Mouse (Mus musculus) E14TG2a.4 (cell line): ENCODE results near the gene Nek11.
A peak's percentile ranks its signal among the peaks of the same experiment; 100 is the strongest.

Source experiments
- H3K27me3 ChIP-seq: 2 replicates; pipeline ENCODE4 v1.6.1; 2014; ENCODE audit warnings: low read length, control low read depth; ENCODE audit not compliant: insufficient read depth
- H3K36me3 ChIP-seq: 2 replicates; pipeline ENCODE4 v1.6.1; 2014; ENCODE audit warnings: low read length, control low read depth; ENCODE audit not compliant: insufficient read depth
- H3K4me1 ChIP-seq: replicated peaks from 2 replicates; pipeline ENCODE4 v1.6.1; 2014; ENCODE audit warnings: low read depth, low read length, control low read depth
- H3K4me3 ChIP-seq: replicated peaks from 2 replicates; pipeline ENCODE4 v1.5.1; 2014; ENCODE audit warnings: mild to moderate bottlenecking, low read length
- H3K9me3 ChIP-seq: 2 replicates; pipeline ENCODE4 v1.6.1; 2014; ENCODE audit warnings: low read length, control low read depth
- CTCF ChIP-seq: conservative IDR thresholded peaks from 2 replicates; pipeline ENCODE4 v1.5.1; 2014; ENCODE audit warnings: low read length
- NANOG ChIP-seq: IDR thresholded peaks from 2 replicates; pipeline ENCODE4 v1.6.1; 2014; ENCODE audit warnings: borderline replicate concordance, low read length, mixed read lengths
- POU5F1 ChIP-seq: IDR thresholded peaks from 2 replicates; pipeline ENCODE4 v1.6.1; 2014; ENCODE audit warnings: low read length, borderline replicate concordance

Nek11 gene

DNA sequence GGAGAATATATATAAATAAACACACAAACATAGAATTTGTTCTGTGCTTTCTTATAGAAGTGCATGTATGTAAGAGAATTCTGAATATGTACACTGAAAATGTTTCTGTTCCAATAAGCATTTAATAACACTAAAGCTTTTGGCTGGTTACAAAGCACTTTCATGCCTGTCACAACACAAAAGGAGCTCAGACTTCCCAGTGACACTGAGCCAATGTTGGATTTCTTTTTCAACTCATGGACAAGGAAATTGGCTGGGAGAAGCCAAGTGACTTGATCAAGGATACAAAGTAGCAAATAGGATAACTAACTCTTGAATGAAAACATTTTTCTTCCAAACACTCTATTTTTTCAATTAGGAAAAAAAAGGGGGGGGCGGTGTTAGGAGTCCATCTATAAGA is 93.9 kb downstream of the Nek11 start:
- H3K4me1 ChIP-seq, result no peaks in the 10 kb centered on the region
- peaks cover 9% of the 10 kb centered on the region for H3K9me3 ChIP-seq
- H3K4me3 ChIP-seq, result no peak overlapping the region
- TF ChIP-seq NANOG, result no peak
- no peak for TF ChIP-seq CTCF
- no peak for TF ChIP-seq POU5F1
- no peaks in the 10 kb centered on the region for H3K36me3 ChIP-seq
- no peaks in the 10 kb centered on the region for H3K27me3 ChIP-seq

DNA sequence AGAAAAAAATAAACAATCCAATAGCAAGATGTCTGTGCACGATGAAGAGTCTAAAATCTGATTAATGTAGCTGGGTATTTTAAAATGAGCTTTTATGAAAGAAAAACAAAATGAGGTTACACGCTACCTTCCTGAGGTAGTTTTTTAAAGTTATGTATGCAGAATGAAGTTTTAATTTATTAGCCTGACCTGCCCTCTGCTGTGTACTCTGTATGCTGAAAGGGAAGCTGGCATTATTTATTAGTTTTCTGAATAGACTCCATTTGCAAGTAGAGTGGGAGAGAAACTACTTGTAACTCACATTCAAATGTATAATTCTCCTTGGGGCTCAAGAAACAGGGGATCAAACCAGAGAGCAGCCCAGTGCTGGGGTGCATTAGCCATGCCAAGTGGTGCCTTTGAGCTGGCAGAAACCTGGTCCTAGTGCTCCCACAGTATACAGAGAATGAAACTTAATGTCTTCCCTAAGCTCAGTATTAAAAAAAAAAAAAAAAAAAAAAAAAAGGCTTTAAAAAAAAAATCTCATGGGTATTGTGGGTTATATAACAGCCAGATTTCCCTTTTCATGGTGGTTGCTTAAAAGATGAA is 94.5 kb downstream of the Nek11 start:
- no peaks in the 10 kb centered on the region for H3K4me1 ChIP-seq
- H3K27me3 ChIP-seq, result no peaks in the 10 kb centered on the region
- H3K4me3 ChIP-seq, result no peak overlapping the region
- no peak for TF ChIP-seq CTCF
- no peak for TF ChIP-seq POU5F1
- no peak for TF ChIP-seq NANOG
- no peaks in the 10 kb centered on the region for H3K36me3 ChIP-seq
- peaks cover 9% of the 10 kb centered on the region for H3K9me3 ChIP-seq

DNA sequence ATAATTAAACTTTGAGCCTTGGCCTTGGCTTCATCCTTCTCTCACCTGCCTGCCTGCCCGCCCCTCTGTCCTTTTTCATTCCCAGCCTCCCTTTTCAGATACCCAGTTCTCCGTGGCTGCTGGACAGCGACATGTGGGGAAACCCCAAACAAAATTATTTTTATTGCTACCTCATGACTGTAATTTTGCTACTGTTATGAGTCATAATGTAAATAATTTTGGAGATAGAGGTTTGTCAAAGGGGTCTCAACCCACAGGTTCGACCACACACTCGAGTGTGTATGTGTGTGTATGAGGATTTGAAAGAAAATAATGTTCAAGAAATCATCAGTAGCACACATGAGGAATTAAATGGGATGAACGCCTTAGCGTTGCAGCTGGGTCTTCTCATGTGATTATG is 110.7 kb downstream of the Nek11 start:
- no peak overlapping the region for H3K4me3 ChIP-seq
- TF ChIP-seq POU5F1 (no peak), CTCF (no peak), NANOG (no peak)
- H3K9me3 ChIP-seq, result no peaks in the 10 kb centered on the region
- H3K27me3 ChIP-seq, result no peaks in the 10 kb centered on the region
- H3K36me3 ChIP-seq, result no peaks in the 10 kb centered on the region
- H3K4me1 ChIP-seq, result no peaks in the 10 kb centered on the region

DNA sequence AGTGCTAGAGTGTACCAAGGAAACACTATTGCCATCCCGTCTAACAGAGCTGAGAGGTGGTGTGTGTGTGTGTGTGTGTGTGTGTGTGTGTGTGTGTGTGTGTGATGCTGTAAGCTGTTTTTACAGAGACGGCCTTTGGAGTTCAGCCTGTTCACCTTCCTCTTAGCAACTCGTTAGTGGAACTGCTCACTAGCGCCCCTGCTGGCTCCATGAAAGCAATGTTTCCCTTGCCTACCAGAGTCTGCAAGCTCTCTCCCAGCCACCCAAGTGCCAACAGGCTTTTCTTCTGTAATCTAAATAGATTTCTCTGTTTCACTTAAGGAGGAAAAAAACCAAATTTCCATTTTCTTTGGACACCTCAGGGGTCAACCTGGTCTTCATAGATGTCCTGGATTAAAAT is 112.6 kb downstream of the Nek11 start:
- Histone ChIP-seq H3K9me3 (peaks cover 8% of the 10 kb centered on the region; the same call in 1 of the 2 replicates), H3K4me1 (no peaks in the 10 kb centered on the region), H3K4me3 (no peak overlapping the region), H3K36me3 (no peaks in the 10 kb centered on the region), H3K27me3 (no peaks in the 10 kb centered on the region)
- TF ChIP-seq CTCF (peak; percentile 46), POU5F1 (no peak)

DNA sequence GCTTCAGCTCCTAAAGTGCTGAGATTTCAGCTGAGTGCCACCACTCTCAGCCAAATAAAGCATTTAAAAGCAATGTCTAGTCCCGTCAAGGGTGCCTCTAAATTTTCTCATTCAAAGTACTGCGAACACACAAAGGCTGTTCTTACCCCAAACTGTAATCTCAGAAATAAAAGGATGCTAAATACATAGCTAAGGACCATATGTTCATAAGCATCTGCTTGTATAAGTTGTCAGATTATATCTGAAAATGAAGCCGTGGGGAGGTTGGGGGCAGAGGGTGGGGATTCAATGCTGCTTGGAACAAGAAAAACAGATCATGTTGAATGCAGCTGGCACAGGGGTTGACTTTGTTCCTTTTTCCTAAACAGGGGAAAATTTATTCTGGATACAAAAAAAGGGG is 120.4 kb downstream of the Nek11 start:
- TF ChIP-seq POU5F1 (no peak), NANOG (no peak)
- H3K4me3 ChIP-seq, result no peak overlapping the region

DNA sequence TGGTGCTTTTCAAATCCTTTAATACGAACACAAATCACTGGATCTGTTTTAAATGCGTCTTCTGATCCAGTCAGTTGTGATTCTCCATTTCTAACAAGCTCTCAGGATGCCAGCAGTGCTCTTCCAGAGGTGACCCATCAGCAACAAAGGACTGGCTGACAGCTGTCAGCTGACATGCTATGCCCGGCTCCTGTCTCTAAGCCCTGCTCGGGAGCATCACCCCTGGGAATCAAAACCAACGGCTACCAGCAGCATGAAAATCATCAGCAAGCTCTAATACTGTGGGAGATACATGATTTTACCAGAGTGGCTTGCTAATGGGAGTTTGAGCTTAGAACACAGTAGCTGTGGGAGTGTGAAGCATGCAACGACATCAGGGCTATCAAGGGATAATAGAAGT is 121.0 kb downstream of the Nek11 start:
- H3K36me3 ChIP-seq, result no peaks in the 10 kb centered on the region
- no peak overlapping the region for H3K4me3 ChIP-seq
- H3K9me3 ChIP-seq, result peaks cover 5% of the 10 kb centered on the region; the same call in 1 of the 2 replicates
- H3K4me1 ChIP-seq, result no peaks in the 10 kb centered on the region
- H3K27me3 ChIP-seq, result no peaks in the 10 kb centered on the region
- no peak for TF ChIP-seq CTCF
- no peak for TF ChIP-seq POU5F1
- no peak for TF ChIP-seq NANOG

More for the DNA sequence above, 120.4 kb downstream of the Nek11 start:
- Histone ChIP-seq H3K27me3 (no peaks in the 10 kb centered on the region), H3K36me3 (no peaks in the 10 kb centered on the region), H3K9me3 (peaks cover 8% of the 10 kb centered on the region; the same call in 1 of the 2 replicates), H3K4me1 (no peaks in the 10 kb centered on the region)

DNA sequence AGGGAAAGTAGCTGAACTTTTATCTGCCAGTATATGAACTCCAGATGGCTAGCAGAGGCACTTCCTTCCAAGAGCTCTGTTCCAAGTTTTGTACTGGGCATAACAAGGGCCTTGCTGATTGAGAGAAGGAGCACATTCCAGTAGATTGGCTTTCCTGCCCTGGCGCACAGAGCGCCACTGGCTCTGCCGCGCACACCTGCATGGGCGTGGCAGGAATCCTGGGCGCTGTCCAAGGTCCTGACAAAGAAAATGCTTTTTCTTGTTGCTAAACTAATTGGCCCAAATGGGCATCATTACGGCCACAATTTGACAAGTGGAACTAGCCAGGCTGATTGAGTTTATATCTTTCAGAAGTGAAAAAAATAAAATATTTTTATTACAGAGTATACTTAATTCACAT is 123.1 kb downstream of the Nek11 start:
- Histone ChIP-seq H3K4me3 (no peak overlapping the region), H3K27me3 (no peaks in the 10 kb centered on the region), H3K4me1 (no peaks in the 10 kb centered on the region), H3K36me3 (no peaks in the 10 kb centered on the region), H3K9me3 (no peaks in the 10 kb centered on the region)
- TF ChIP-seq NANOG (no peak), CTCF (no peak), POU5F1 (no peak)

DNA sequence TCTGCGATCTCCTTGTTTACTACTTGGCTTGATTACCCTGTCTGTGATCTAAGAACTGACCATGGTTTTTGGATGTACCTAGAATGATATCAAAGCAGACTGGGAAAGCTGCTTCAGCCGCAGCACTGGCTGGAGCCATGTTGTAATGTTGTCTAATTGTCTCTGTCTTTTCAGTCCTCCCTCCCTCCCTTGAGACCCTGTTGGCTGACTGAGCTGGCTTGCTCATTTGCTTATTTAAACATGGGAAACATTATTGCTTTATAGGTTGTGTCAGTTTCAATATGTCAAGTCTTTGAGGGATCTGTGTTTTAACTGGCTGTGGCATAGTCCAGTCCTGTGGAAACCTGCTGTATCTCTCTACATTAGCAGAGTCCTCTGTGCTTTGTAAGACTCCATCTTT is 132.2 kb downstream of the Nek11 start:
- H3K27me3 ChIP-seq, result no peaks in the 10 kb centered on the region
- H3K9me3 ChIP-seq, result no peaks in the 10 kb centered on the region
- H3K4me1 ChIP-seq, result no peaks in the 10 kb centered on the region
- H3K4me3 ChIP-seq, result no peak overlapping the region
- TF ChIP-seq POU5F1 (no peak), CTCF (no peak), NANOG (no peak)
- no peaks in the 10 kb centered on the region for H3K36me3 ChIP-seq

DNA sequence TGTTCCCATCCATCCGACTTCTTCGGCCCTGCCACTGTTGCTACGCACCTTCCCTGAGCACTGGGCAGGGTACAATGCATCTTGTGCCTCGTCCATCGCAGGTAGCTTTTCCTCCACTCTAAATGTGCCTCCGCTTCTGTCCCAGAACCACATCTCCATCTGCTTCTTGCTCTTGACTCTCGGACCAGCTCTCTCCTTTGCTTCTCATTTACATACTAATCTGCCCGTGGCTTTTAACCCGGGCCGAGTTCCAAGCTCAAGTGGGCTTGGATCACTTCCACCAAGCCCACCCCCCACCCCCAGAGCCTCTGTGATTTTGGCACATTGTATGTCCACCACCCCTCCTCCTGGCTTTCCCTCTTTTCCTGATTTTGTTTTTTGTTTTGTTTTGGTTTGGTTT is 137.7 kb downstream of the Nek11 start:
- Histone ChIP-seq H3K27me3 (no peaks in the 10 kb centered on the region), H3K9me3 (no peaks in the 10 kb centered on the region), H3K4me1 (no peaks in the 10 kb centered on the region), H3K4me3 (no peak overlapping the region), H3K36me3 (no peaks in the 10 kb centered on the region)
- TF ChIP-seq POU5F1 (no peak), NANOG (no peak)
